Mouse (Mus musculus): Measurements from ENCODE around the gene Lmo3. TPM values are rescaled to one million over a fixed set of nuclear protein-coding genes. Genes with fewer than 3 reads are reported as not detected.
A peak's percentile ranks its signal among the peaks of the same experiment; 100 is the strongest.

The Lmo3 gene
- polyA plus RNA-seq, 1 experiment from 2014 or later, result 7.1 TPM

DNA sequence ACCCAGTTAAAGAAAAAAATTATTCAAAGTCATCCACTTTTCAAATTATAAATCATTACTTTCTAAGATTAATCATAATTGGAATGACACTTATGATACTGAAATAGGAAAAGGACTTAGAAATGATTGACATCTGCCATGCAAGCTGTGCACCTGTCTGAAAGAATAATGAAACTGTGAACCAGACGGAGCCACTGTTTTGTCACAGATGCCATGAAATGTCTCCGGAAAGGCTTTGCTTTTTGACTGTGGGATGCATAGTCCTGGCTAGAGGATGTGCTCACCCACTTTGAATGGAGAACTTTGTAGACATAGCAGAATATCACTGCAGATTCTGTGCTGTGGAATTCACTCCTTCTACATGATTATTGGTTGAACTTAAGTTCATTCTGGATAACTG, 18.4 kb downstream of the Lmo3 start:
- no peaks in the 10 kb centered on the region for H3K36me3 ChIP-seq (replicated peaks; ENCODE audit: control insufficient read depth, insufficient read depth, low read depth, low read length)
- no peak for ATAC-seq (replicated peaks; ENCODE audit: insufficient number of reproducible peaks, low FRiP score, low TSS enrichment, low read depth)
- no peak overlapping the region for H3K9ac ChIP-seq (replicated peaks; ENCODE audit: low read length)
- DNase-seq (ENCODE audit: low spot score), result no peak
- H3K9me3 ChIP-seq (replicated peaks; ENCODE audit: control insufficient read depth, low read length), result no peaks in the 10 kb centered on the region
- no peaks in the 10 kb centered on the region for H3K27me3 ChIP-seq (ENCODE audit: control insufficient read depth, insufficient read depth, low read length)
- no peaks in the 10 kb centered on the region for H3K4me1 ChIP-seq (ENCODE audit: control insufficient read depth, insufficient read depth, low read length)
- H3K4me2 ChIP-seq (ENCODE audit: low read depth, low read length), result no peak overlapping the region
- no peak overlapping the region for H3K4me3 ChIP-seq (ENCODE audit: low read depth, low read length)
- H3K27ac ChIP-seq (replicated peaks; ENCODE audit: low read depth, low read length), result no peak overlapping the region
- 79% methylated on average over 2 of the region's 2 CpGs for WGBS

DNA sequence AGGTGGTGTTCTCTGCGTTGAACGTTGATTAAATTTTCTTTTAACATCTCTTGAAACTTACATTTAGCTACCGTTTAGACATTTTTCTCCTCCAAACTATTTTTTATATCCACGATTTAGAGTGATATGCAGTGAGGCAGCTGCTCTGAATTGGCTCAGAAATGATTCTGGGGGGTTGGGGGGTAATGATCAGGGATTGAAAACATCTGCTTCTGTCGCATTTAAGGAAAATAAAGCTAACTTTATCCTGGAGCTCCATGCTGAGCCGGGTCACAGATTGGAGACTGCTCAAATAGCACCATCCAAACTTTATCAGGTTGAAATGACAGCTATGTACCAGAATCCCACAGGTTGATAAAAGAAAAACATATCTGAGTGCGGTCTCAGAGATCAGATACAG, 29.6 kb downstream of the Lmo3 start:
- ATAC-seq (replicated peaks; ENCODE audit: insufficient number of reproducible peaks, low FRiP score, low TSS enrichment, low read depth) (no peak), DNase-seq (ENCODE audit: low spot score) (peak; percentile 48)
- no peak overlapping the region for H3K27ac ChIP-seq (replicated peaks; ENCODE audit: low read depth, low read length)
- no peaks in the 10 kb centered on the region for H3K9me3 ChIP-seq (replicated peaks; ENCODE audit: control insufficient read depth, low read length)
- H3K4me3 ChIP-seq (ENCODE audit: low read depth, low read length), result no peak overlapping the region
- H3K27me3 ChIP-seq (ENCODE audit: control insufficient read depth, insufficient read depth, low read length), result no peaks in the 10 kb centered on the region
- no peak overlapping the region for H3K4me2 ChIP-seq (ENCODE audit: low read depth, low read length)
- no peak overlapping the region for H3K9ac ChIP-seq (replicated peaks; ENCODE audit: low read length)
- H3K36me3 ChIP-seq (replicated peaks; ENCODE audit: control insufficient read depth, insufficient read depth, low read depth, low read length), result no peaks in the 10 kb centered on the region
- WGBS, result 54% methylated on average over 7 of the region's 7 CpGs
- H3K4me1 ChIP-seq (ENCODE audit: control insufficient read depth, insufficient read depth, low read length), result no peaks in the 10 kb centered on the region

DNA sequence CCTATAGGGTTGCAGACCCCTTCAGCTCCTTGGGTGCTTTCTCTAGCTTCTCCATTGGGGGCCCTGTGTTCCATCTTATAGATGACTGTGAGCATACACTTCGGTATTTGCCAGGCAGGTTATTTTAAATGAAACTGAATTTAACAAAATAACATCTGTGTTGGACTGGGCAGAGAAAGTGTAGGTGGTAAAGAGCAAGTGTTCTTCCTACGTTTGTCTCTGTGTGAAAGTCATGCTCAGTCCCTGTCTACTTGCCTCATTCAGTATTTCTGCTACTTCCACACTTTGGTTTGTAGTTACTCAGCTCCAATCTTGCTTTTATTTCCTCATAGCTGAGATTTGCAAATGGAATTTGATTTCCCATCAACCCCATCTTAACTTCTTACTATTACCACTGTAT, 46.9 kb downstream of the Lmo3 start:
- Histone ChIP-seq H3K36me3 (replicated peaks; ENCODE audit: control insufficient read depth, insufficient read depth, low read depth, low read length) (no peaks in the 10 kb centered on the region), H3K4me3 (ENCODE audit: low read depth, low read length) (no peak overlapping the region), H3K9me3 (replicated peaks; ENCODE audit: control insufficient read depth, low read length) (no peaks in the 10 kb centered on the region), H3K27me3 (ENCODE audit: control insufficient read depth, insufficient read depth, low read length) (no peaks in the 10 kb centered on the region), H3K4me1 (ENCODE audit: control insufficient read depth, insufficient read depth, low read length) (no peaks in the 10 kb centered on the region), H3K9ac (replicated peaks; ENCODE audit: low read length) (no peak overlapping the region), H3K4me2 (ENCODE audit: low read depth, low read length) (no peak overlapping the region), H3K27ac (replicated peaks; ENCODE audit: low read depth, low read length) (no peak overlapping the region)
- DNase-seq (ENCODE audit: low spot score) (no peak), ATAC-seq (replicated peaks; ENCODE audit: insufficient number of reproducible peaks, low FRiP score, low TSS enrichment, low read depth) (no peak)
- 84% methylated on average over 2 of the region's 2 CpGs for WGBS

DNA sequence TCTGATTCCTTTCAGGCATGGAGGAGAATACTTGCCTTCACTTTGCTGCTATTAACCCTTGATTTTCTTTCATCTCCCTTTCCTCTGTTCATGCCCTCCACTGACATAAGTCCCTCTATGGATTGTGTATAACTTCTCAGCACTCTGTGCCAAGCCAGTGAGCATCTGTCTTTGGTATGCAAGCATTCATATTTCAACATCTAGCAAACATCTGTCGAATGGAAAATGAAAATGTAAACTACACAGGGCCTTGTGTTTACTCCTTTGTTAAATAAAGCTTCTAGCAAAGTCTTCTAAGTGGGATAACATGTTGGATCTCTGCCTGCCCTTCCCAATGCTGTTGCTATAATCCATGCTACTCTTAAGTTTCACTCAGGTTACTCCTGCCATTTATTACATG, 75.1 kb downstream of the Lmo3 start:
- Histone ChIP-seq H3K27ac (replicated peaks; ENCODE audit: low read depth, low read length) (no peak overlapping the region), H3K9me3 (replicated peaks; ENCODE audit: control insufficient read depth, low read length) (no peaks in the 10 kb centered on the region), H3K27me3 (ENCODE audit: control insufficient read depth, insufficient read depth, low read length) (no peaks in the 10 kb centered on the region), H3K36me3 (replicated peaks; ENCODE audit: control insufficient read depth, insufficient read depth, low read depth, low read length) (no peaks in the 10 kb centered on the region), H3K4me1 (ENCODE audit: control insufficient read depth, insufficient read depth, low read length) (no peaks in the 10 kb centered on the region), H3K9ac (replicated peaks; ENCODE audit: low read length) (no peak overlapping the region), H3K4me3 (ENCODE audit: low read depth, low read length) (no peak overlapping the region), H3K4me2 (ENCODE audit: low read depth, low read length) (no peak overlapping the region)
- 76% methylated on average over 1 of the region's 1 CpGs for WGBS
- ATAC-seq (replicated peaks; ENCODE audit: insufficient number of reproducible peaks, low FRiP score, low TSS enrichment, low read depth) (no peak), DNase-seq (ENCODE audit: low spot score) (no peak)

DNA sequence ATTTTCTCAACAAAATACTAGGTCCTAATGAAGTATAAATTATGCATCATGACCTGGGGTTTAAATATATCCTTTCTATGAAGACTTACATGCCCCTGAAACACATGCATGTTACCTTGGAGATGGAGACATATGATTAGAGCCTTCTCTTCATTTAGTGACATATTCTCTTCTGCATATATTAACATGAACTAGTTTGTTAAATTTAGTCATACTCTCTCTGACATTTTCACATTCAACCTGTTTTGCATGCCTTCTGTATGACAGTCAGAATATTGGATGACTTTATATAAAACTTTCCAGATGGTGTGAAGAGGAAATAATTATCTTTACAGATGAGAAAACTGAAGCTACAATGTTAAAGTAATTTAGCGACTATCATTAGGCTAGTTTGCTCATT, 77.8 kb downstream of the Lmo3 start:
- Histone ChIP-seq H3K9me3 (replicated peaks; ENCODE audit: control insufficient read depth, low read length) (no peaks in the 10 kb centered on the region), H3K36me3 (replicated peaks; ENCODE audit: control insufficient read depth, insufficient read depth, low read depth, low read length) (no peaks in the 10 kb centered on the region), H3K27ac (replicated peaks; ENCODE audit: low read depth, low read length) (no peak overlapping the region), H3K4me1 (ENCODE audit: control insufficient read depth, insufficient read depth, low read length) (no peaks in the 10 kb centered on the region), H3K4me2 (ENCODE audit: low read depth, low read length) (no peak overlapping the region), H3K4me3 (ENCODE audit: low read depth, low read length) (no peak overlapping the region), H3K27me3 (ENCODE audit: control insufficient read depth, insufficient read depth, low read length) (no peaks in the 10 kb centered on the region), H3K9ac (replicated peaks; ENCODE audit: low read length) (no peak overlapping the region)
- ATAC-seq (replicated peaks; ENCODE audit: insufficient number of reproducible peaks, low FRiP score, low TSS enrichment, low read depth) (no peak), DNase-seq (ENCODE audit: low spot score) (no peak)
- 89% methylated on average over 1 of the region's 1 CpGs for whole genome bisulfite sequencing

DNA sequence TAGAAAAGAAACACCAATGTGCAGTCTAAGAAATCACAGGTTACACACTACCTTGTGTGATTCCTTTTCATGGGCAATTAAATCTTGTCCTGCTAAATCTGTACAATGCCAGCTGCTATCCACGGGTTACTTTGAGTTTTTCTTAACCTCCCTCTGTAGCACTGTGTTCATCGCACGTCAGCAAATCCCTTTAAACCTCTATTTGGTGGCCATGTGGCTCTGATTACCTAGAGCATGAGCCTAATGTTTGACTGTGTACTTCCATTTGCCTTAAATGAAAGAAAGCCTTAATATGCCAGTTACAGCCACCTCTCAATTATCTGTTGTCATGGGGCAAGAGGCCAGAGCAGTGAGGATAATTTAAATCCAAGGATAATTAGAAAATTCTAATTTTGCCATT, 98.9 kb downstream of the Lmo3 start:
- ATAC-seq (replicated peaks; ENCODE audit: insufficient number of reproducible peaks, low FRiP score, low TSS enrichment, low read depth) (no peak), DNase-seq (ENCODE audit: low spot score) (peak; percentile 62)
- Histone ChIP-seq H3K27ac (replicated peaks; ENCODE audit: low read depth, low read length) (no peak overlapping the region), H3K9ac (replicated peaks; ENCODE audit: low read length) (no peak overlapping the region), H3K9me3 (replicated peaks; ENCODE audit: control insufficient read depth, low read length) (no peaks in the 10 kb centered on the region), H3K36me3 (replicated peaks; ENCODE audit: control insufficient read depth, insufficient read depth, low read depth, low read length) (no peaks in the 10 kb centered on the region), H3K27me3 (ENCODE audit: control insufficient read depth, insufficient read depth, low read length) (no peaks in the 10 kb centered on the region), H3K4me3 (ENCODE audit: low read depth, low read length) (no peak overlapping the region), H3K4me2 (ENCODE audit: low read depth, low read length) (no peak overlapping the region), H3K4me1 (ENCODE audit: control insufficient read depth, insufficient read depth, low read length) (no peaks in the 10 kb centered on the region)
- 30% methylated on average over 3 of the region's 3 CpGs for WGBS

DNA sequence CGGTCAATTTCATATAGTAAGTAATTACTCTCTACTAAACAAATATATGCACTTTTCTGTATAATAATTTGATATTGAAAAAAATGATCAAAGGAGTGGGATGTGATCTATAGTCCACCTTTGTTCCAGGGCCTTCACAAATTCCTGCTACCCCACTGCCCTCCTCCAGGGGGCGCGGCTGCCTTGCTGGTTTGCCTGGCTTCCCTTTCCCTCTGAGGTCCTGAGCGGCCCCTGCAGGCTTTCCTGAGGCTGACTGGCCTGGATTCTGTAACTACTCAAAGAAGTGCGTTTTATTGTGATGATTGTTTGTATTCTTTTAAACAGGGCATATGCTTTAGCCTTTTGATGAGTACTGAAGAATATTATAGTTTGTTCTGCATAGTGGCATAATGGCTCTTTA, 104.2 kb downstream of the Lmo3 start:
- Histone ChIP-seq H3K4me3 (ENCODE audit: low read depth, low read length) (no peak overlapping the region), H3K4me1 (ENCODE audit: control insufficient read depth, insufficient read depth, low read length) (no peaks in the 10 kb centered on the region), H3K9ac (replicated peaks; ENCODE audit: low read length) (no peak overlapping the region), H3K27ac (replicated peaks; ENCODE audit: low read depth, low read length) (no peak overlapping the region), H3K9me3 (replicated peaks; ENCODE audit: control insufficient read depth, low read length) (no peaks in the 10 kb centered on the region), H3K36me3 (replicated peaks; ENCODE audit: control insufficient read depth, insufficient read depth, low read depth, low read length) (no peaks in the 10 kb centered on the region), H3K4me2 (ENCODE audit: low read depth, low read length) (no peak overlapping the region), H3K27me3 (ENCODE audit: control insufficient read depth, insufficient read depth, low read length) (no peaks in the 10 kb centered on the region)
- WGBS, result 13% methylated on average over 5 of the region's 5 CpGs
- DNase-seq (ENCODE audit: low spot score) (peak; percentile 83), ATAC-seq (replicated peaks; ENCODE audit: insufficient number of reproducible peaks, low FRiP score, low TSS enrichment, low read depth) (peak; percentile 62; the same call in 1 of the 2 replicates)

DNA sequence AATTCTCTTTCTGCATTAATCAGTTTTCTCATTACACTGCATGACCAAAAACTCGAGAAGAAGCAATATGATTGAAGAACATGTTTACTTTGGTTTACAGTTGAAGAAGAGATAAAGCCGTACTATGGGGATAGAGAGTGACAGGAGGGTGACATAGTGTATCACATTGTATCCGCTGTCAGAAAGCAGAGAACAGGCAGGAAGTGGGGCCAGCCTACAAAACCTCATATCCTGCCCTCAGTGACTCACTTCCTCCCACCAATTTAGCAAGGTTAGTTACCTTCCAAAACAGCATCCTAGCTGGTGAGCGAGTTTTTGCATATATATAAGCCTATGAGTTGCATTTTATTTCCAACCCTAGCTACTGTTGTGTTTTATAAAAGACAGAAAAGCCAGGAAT, 112.6 kb downstream of the Lmo3 start:
- H3K27ac ChIP-seq (replicated peaks; ENCODE audit: low read depth, low read length), result no peak overlapping the region
- H3K9me3 ChIP-seq (replicated peaks; ENCODE audit: control insufficient read depth, low read length), result no peaks in the 10 kb centered on the region
- 87% methylated on average over 4 of the region's 4 CpGs for WGBS
- no peak overlapping the region for H3K4me3 ChIP-seq (ENCODE audit: low read depth, low read length)
- no peaks in the 10 kb centered on the region for H3K4me1 ChIP-seq (ENCODE audit: control insufficient read depth, insufficient read depth, low read length)
- H3K9ac ChIP-seq (replicated peaks; ENCODE audit: low read length), result no peak overlapping the region
- ATAC-seq (replicated peaks; ENCODE audit: insufficient number of reproducible peaks, low FRiP score, low TSS enrichment, low read depth) (no peak), DNase-seq (ENCODE audit: low spot score) (no peak)
- H3K36me3 ChIP-seq (replicated peaks; ENCODE audit: control insufficient read depth, insufficient read depth, low read depth, low read length), result no peaks in the 10 kb centered on the region
- H3K4me2 ChIP-seq (ENCODE audit: low read depth, low read length), result no peak overlapping the region
- H3K27me3 ChIP-seq (ENCODE audit: control insufficient read depth, insufficient read depth, low read length), result no peaks in the 10 kb centered on the region
